Mouse (Mus musculus) limb, embryonic 11.5 days (tissue): ENCODE data around the gene Gata5. TPM values are rescaled to one million over a fixed set of nuclear protein-coding genes. Genes with fewer than 3 reads are reported as not detected.
A peak's percentile ranks its signal among the peaks of the same experiment; 100 is the strongest.

Source experiments
- ATAC-seq: fragments of 200-750 bp; cut with Nextera tagmentation; 2 replicates; pipeline ENCODE4 v1.8.0; 2017; ENCODE audit warnings: low read depth; ENCODE audit not compliant: insufficient number of reproducible peaks, low FRiP score, low TSS enrichment
- DNase-seq: peaks from one replicate; pipeline ENCODE4 v3.0.0-alpha.2; 2015; ENCODE audit warnings: low spot score
- H3K27ac ChIP-seq: fragments of 300-500 bp; sonication (generic); replicated peaks from 2 replicates; pipeline ENCODE4 v1.5.1; 2014; ENCODE audit warnings: low read depth, mild to moderate bottlenecking, low read length
- H3K27me3 ChIP-seq: fragments of 300-500 bp; sonication (generic); 2 replicates; pipeline ENCODE4 v1.6.1; 2014; ENCODE audit warnings: mild to moderate bottlenecking, low read length, mixed read lengths; ENCODE audit not compliant: control insufficient read depth, insufficient read depth
- H3K36me3 ChIP-seq: fragments of 300-500 bp; sonication (generic); 2 replicates; pipeline ENCODE4 v1.6.1; 2014; ENCODE audit warnings: mild to moderate bottlenecking, low read length, moderate library complexity, mixed read lengths; ENCODE audit not compliant: control insufficient read depth, insufficient read depth
- H3K4me1 ChIP-seq: fragments of 300-500 bp; sonication (generic); 2 replicates; pipeline ENCODE4 v1.6.1; 2014; ENCODE audit warnings: low read length, mixed read lengths; ENCODE audit not compliant: control insufficient read depth, insufficient read depth
- H3K4me2 ChIP-seq: fragments of 300-500 bp; sonication (generic); 2 replicates; pipeline ENCODE4 v1.6.1; 2014; ENCODE audit warnings: low read depth, mild to moderate bottlenecking, moderate library complexity; ENCODE audit not compliant: severe bottlenecking
- H3K4me3 ChIP-seq: fragments of 300-500 bp; sonication (generic); 2 replicates; pipeline ENCODE4 v1.5.1; 2014; ENCODE audit warnings: low read depth, low read length
- H3K9ac ChIP-seq: fragments of 300-500 bp; sonication (generic); 2 replicates; pipeline ENCODE4 v1.6.1; 2014; ENCODE audit warnings: mild to moderate bottlenecking, low read length
- H3K9me3 ChIP-seq: fragments of 300-500 bp; sonication (generic); 2 replicates; pipeline ENCODE4 v1.6.1; 2016; ENCODE audit warnings: low read length; ENCODE audit not compliant: control insufficient read depth
- WGBS: fragments of 180-500 bp; shearing (Covaris S2); extraction: QIAGEN DNeasy Blood & Tissue Kit; methylation state at CpG from one replicate; pipeline ENCODE4 v1.1.7; 2014; 5-methylcytosine and 5-hydroxymethylcytosine counted together
- polyA plus RNA-seq: library from polyadenylated mRNA; unstranded; fragments of >200 nt; fragmentation: Nextera tagmentation; extraction: Ambion mirVana; gene quantifications from 2 replicates; pipeline ENCODE4 v1.2.1, GENCODE M21; 2014

Gene Gata5
- polyA plus RNA-seq, 1 experiment from 2014 or later: 0.29 TPM

DNA sequence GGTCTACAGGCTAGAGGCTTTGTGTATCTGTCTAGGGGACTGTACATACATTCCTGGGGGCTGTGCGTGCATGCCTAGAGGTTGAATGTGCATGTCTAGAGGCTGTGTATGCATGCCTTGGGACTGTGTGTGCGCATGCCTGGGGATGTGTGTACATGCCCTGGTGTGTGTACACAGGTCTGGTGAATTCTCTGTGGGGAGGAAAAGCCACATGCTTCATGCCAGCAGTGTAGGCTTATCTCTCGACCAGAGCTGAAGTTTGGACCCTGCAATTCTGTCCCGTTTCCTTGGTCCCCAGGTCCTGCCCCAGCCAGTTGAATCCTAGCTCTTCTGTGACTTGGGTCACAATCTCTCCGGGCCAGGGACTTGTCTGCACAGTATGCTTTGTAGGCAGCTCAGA is 42.9 kb downstream of the Gata5 start:
- Histone ChIP-seq H3K9me3 (no peaks in the 10 kb centered on the region), H3K4me1 (0 out of 2 replicates have a peak, but pooled peaks cover 4% of the 10 kb centered on the region), H3K36me3 (no peaks in the 10 kb centered on the region), H3K27me3 (no peaks in the 10 kb centered on the region), H3K4me3 (no peak overlapping the region), H3K27ac (no peak overlapping the region), H3K9ac (no peak overlapping the region), H3K4me2 (no peak overlapping the region)
- no peak for DNase-seq
- WGBS: 75% methylated on average over 5 of the region's 5 CpGs
- no peak for ATAC-seq

DNA sequence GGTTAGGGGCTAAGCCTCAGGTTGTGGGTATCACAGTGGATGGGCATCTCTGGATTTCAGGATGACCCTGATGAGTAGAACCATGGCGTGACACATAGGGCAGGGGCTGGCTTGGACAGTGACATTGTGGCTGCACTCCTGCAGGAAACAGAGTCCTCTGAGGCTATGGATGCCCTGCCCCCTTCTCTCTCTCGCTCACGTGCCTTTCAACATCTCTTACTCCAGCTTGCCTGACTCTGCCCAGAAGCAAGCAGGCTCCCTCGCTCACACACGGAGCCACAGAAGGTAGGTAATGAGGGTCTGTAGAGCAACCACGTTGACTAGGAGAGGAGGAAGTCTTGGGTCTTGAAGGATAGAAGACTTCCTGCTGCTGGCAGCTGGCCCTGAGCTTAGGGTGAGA is 44.0 kb downstream of the Gata5 start:
- no peak overlapping the region for H3K4me3 ChIP-seq
- H3K36me3 ChIP-seq: no peaks in the 10 kb centered on the region
- 55% methylated on average over 6 of the region's 6 CpGs for WGBS
- no peaks in the 10 kb centered on the region for H3K27me3 ChIP-seq
- 0 out of 2 replicates have a peak, but pooled peaks cover 4% of the 10 kb centered on the region for H3K4me1 ChIP-seq
- no peak overlapping the region; the same call in 1 of the 2 replicates for H3K9ac ChIP-seq
- no peak overlapping the region for H3K27ac ChIP-seq
- no peak overlapping the region for H3K4me2 ChIP-seq
- no peaks in the 10 kb centered on the region for H3K9me3 ChIP-seq
- DNase-seq (no peak), ATAC-seq (no peak)

DNA sequence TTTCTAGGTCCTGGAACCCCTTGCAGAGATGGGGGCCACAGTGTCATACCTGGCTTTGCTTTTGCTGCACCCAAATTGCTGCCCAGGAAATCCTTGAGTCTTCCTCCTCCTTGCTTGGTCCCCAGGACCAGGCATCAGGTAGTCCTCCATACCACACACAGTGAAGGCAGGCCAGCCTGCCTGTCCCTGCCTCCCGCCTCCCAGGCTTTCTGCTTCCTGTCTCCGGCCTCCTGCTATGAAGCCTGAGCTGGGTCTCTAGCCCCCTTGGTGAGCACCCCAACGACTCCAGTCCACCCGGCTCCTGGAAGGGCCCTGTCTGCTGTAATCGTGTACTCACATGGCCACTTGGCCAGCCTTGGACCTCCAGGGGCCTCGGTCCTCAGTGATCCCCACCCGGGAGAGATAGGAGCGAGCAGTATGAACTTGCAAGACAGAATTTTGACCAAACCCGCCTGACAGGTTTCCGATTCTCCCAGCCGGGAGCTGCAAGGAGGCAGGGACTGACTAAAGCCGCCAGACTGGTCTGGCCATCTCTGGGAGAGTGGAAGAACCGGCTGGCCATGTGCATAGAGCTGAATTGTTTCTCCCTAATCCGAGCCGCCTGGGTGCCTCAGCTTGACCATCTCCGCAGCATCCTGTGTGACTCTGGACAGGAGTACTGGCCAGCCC is 44.9 kb downstream of the Gata5 start, which contains the start of gene Rbbp8nl:
Gene Rbbp8nl (minus strand): TSS at position 440 of the 669 bp plus-strand sequence.
- 0 out of 2 replicates have a peak, but pooled peaks cover 4% of the 10 kb centered on the region for H3K4me1 ChIP-seq
- no peak for ATAC-seq
- H3K27ac ChIP-seq: no peak within 1 kb of the TSS
- H3K9me3 ChIP-seq: no peaks in the 10 kb centered on the region
- no peaks in the 10 kb centered on the region for H3K36me3 ChIP-seq
- no peak within 1 kb of the TSS for H3K4me2 ChIP-seq
- no peak within 1 kb of the TSS for H3K4me3 ChIP-seq
- WGBS: 45% methylated on average over 16 of the region's 16 CpGs
- peak; percentile 54 for DNase-seq
- no peak within 1 kb of the TSS; the same call in 1 of the 2 replicates for H3K9ac ChIP-seq
- no peaks in the 10 kb centered on the region for H3K27me3 ChIP-seq

DNA sequence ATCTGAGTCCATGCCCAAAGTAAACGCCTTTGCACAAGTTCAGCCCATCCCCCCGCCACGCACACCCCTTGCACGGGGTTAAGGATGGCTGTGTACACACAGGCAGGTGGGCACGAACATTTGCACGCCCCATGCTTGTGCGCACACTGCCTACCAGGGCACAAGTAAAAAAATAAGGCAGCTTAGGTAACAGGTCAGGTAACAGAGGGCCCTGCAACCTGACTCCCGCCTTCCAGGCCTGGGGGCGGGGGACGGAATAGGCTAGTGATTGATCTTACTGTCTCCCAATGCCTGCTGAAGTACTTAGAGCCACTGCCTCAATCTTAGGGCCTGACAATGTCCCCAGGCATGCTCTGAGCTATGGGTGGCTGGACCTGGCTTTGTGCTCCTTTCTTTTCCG is 45.5 kb downstream of the Gata5 start:
- WGBS: 40% methylated on average over 11 of the region's 11 CpGs
- 0 out of 2 replicates have a peak, but pooled peaks have one; percentile 23 for ATAC-seq
- no peak overlapping the region; the same call in 1 of the 2 replicates for H3K9ac ChIP-seq
- H3K4me2 ChIP-seq: no peak overlapping the region
- no peak overlapping the region for H3K27ac ChIP-seq
- no peaks in the 10 kb centered on the region for H3K27me3 ChIP-seq
- no peak overlapping the region for H3K4me3 ChIP-seq
- H3K4me1 ChIP-seq: 0 out of 2 replicates have a peak, but pooled peaks cover 4% of the 10 kb centered on the region
- DNase-seq: peak; percentile 40
- H3K9me3 ChIP-seq: no peaks in the 10 kb centered on the region
- no peaks in the 10 kb centered on the region for H3K36me3 ChIP-seq

DNA sequence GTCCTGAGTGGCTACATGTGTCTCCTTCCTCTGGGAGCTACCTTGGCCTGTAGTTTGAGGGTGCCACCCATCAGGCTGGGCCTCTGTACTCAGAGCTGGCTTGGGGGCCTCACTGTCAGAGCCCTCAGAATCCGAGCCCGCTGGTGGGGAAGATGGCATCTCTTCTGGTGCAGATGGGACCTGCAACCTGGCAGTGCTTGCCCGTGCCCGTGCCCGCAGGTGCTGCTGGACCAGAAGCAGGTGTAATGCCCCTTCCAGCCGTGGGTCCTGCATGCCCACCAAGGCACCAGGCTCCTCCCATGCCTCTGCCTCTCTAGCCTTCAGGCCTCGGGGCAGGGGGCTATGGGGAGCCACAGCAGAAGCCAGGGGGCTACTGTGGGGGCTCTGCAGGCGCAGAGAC is 55.2 kb downstream of the Gata5 start:
- no peaks in the 10 kb centered on the region for H3K4me1 ChIP-seq
- no peak overlapping the region for H3K4me3 ChIP-seq
- no peaks in the 10 kb centered on the region for H3K27me3 ChIP-seq
- no peaks in the 10 kb centered on the region for H3K9me3 ChIP-seq
- no peak overlapping the region for H3K9ac ChIP-seq
- ATAC-seq (no peak), DNase-seq (no peak)
- H3K27ac ChIP-seq: no peak overlapping the region
- no peaks in the 10 kb centered on the region for H3K36me3 ChIP-seq
- 90% methylated on average over 8 of the region's 8 CpGs for WGBS
- no peak overlapping the region for H3K4me2 ChIP-seq

DNA sequence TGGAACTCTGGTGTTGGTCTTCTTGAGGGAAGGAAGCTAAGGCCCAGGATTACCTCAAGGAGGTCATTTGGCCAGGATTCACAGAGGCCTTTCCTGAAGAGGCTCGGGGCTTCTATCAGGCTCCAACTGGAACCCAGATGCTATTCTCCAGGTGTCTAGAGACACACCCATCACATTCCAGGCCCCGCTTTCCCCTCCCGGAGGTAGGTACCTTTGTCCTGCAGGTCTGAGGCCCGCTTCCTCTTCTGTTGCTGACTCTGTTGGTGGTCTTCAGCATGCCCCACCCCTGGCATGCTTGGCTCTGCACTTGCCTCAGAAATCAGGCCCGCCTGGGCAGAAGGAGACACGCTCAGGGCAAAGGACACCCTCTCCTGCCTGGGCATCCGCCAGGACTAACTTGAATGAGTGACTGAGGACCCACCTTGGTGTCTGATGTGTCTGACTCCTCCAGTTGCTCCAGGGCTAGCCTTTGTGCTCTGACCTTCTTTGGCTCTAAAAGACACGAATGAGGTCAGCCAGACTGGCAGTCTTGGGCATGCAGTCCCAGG is 56.7 kb downstream of the Gata5 start:
- DNase-seq (no peak), ATAC-seq (no peak)
- Histone ChIP-seq H3K4me3 (no peak overlapping the region), H3K27ac (no peak overlapping the region), H3K27me3 (no peaks in the 10 kb centered on the region), H3K9me3 (no peaks in the 10 kb centered on the region), H3K36me3 (no peaks in the 10 kb centered on the region), H3K4me2 (no peak overlapping the region), H3K9ac (no peak overlapping the region), H3K4me1 (no peaks in the 10 kb centered on the region)
- WGBS: 64% methylated on average over 8 of the region's 8 CpGs

DNA sequence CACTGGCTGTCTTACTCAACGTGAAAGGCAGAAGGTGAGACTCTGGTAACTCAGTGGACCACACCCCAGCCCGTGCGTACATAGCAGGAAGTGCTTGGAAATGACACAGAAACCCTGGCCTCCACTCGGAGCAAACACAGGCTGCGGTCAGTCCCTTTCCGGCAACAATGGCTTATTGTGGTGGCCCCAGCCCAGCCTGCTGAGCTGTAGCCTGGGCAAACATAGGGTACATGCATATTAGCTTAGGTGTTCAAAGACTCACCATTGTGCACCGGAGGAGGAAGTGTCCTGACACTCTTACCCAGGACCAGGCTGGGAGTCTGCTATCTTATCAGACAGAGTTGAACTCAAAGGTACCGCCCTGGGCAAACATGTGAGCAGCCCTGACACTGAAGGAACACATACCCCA is 57.6 kb downstream of the Gata5 start:
- WGBS: 81% methylated on average over 8 of the region's 8 CpGs
- no peak overlapping the region for H3K9ac ChIP-seq
- H3K27ac ChIP-seq: no peak overlapping the region
- no peaks in the 10 kb centered on the region for H3K27me3 ChIP-seq
- DNase-seq (no peak), ATAC-seq (no peak)
- no peak overlapping the region for H3K4me2 ChIP-seq
- H3K9me3 ChIP-seq: no peaks in the 10 kb centered on the region
- H3K36me3 ChIP-seq: no peaks in the 10 kb centered on the region
- H3K4me3 ChIP-seq: no peak overlapping the region
- peaks cover 9% of the 10 kb centered on the region for H3K4me1 ChIP-seq

DNA sequence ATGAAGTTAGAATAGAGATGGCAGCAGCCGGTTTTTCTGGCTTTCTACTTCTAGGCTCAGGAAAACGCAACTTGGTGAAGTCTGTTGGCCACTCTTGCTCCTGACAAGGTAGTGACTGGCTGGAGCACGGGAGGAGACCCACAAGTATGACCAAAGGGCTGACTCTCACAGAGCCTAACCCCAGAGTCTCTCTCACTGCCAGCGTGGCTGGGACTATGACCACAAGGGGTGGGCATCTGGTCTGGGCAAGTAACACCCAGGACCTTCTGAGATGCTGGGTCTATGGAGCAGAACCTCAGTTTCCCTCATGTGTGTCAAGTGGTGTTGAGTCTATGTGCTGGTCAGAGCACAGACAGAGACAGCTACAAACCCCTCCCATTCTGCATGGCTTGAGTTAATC is 58.1 kb downstream of the Gata5 start:
- no peaks in the 10 kb centered on the region for H3K9me3 ChIP-seq
- no peak for DNase-seq
- H3K36me3 ChIP-seq: no peaks in the 10 kb centered on the region
- no peak for ATAC-seq
- peaks cover 12% of the 10 kb centered on the region for H3K4me1 ChIP-seq
- 0 out of 2 replicates have a peak overlapping the region, but pooled peaks have one; percentile 12 for H3K9ac ChIP-seq
- 57% methylated on average over 4 of the region's 4 CpGs for WGBS
- no peak overlapping the region for H3K4me3 ChIP-seq
- no peak overlapping the region for H3K27ac ChIP-seq
- H3K4me2 ChIP-seq: no peak overlapping the region; the same call in 1 of the 2 replicates
- no peaks in the 10 kb centered on the region for H3K27me3 ChIP-seq
